Mouse (Mus musculus) brain, embryonic 14.5 days (tissue): ENCODE measurements around the gene Lrrc36. TPM values are rescaled to one million over a fixed set of nuclear protein-coding genes. Genes with fewer than 3 reads are reported as not detected.
A peak's percentile ranks its signal among the peaks of the same experiment; 100 is the strongest.

Experiments
- DNase-seq: peaks from one replicate; pipeline ENCODE4 v3.0.0-alpha.2; 2011; ENCODE audit warnings: low read depth
- CTCF ChIP-seq: fragments of 200-500 bp; IDR thresholded peaks from 2 replicates; pipeline ENCODE4 v1.5.1; 2012; ENCODE audit warnings: inconsistent platforms, mild to moderate bottlenecking, moderate library complexity, borderline replicate concordance; ENCODE audit not compliant: insufficient read depth, insufficient read length; ENCODE audit errors: extremely low read depth
- POLR2A ChIP-seq: fragments of 200-500 bp; IDR thresholded peaks from 2 replicates; pipeline ENCODE4 v1.6.1; 2012; ENCODE audit warnings: mild to moderate bottlenecking, inconsistent platforms, borderline replicate concordance; ENCODE audit not compliant: poor library complexity, insufficient read depth, insufficient read length, severe bottlenecking; ENCODE audit errors: extremely low read depth
- polyA plus RNA-seq: library from polyadenylated mRNA; depleted of rRNA; stranded (reverse); fragments of >200 nt; gene quantifications from 2 replicates; pipeline ENCODE4 v1.2.3, GENCODE M21; 2012

Lrrc36 gene
- polyA plus RNA-seq, 1 experiment = 1.4 TPM

GRCm38 (mm10) chr8:105475254-105475653 is 61.9 kb downstream of the Lrrc36 start:
- TF ChIP-seq CTCF (no peak), POLR2A (no peak)
- DNase-seq = no peak

DNA sequence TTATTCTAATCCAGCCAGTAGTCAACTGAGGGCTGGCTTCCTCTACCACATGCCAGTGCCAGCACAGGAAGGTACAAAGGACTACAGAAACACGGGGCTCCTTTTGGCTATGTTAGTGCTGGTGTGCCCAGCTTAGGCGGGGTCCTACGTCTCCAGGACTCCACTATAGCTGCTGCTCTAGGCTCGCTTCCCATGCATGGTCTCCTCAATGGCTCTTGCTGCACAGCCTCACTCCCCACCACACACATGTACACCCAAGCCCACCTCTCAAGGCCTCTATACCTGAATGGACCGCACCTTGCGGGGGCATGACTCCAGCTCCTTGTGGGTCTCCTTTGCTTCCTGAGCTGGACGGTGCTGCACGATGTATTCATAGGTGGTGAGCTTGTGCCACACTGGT is 62.4 kb downstream of the Lrrc36 start:
- TF ChIP-seq CTCF = no peak
- no peak for DNase-seq

DNA sequence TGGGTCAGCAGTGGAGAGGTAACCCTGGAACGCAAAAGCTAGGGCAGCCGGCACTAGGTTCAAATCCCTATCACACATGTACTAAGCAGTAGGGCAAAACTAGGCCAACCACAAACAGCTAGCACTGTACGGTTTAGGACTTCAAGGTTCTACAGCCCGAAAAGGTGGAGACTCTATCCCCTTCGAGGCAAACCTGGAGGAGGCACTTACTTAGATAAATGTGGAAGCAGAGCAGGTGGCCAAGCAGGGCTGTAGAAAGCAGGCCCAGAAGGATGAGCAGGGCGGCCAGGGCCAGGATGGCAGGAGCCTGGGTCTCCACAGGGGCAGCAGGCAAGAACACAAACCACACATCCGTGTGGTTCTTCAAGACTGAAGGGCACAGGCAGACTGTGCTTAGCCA is 62.8 kb downstream of the Lrrc36 start:
- DNase-seq = no peak
- TF ChIP-seq CTCF (no peak), POLR2A (no peak)

DNA sequence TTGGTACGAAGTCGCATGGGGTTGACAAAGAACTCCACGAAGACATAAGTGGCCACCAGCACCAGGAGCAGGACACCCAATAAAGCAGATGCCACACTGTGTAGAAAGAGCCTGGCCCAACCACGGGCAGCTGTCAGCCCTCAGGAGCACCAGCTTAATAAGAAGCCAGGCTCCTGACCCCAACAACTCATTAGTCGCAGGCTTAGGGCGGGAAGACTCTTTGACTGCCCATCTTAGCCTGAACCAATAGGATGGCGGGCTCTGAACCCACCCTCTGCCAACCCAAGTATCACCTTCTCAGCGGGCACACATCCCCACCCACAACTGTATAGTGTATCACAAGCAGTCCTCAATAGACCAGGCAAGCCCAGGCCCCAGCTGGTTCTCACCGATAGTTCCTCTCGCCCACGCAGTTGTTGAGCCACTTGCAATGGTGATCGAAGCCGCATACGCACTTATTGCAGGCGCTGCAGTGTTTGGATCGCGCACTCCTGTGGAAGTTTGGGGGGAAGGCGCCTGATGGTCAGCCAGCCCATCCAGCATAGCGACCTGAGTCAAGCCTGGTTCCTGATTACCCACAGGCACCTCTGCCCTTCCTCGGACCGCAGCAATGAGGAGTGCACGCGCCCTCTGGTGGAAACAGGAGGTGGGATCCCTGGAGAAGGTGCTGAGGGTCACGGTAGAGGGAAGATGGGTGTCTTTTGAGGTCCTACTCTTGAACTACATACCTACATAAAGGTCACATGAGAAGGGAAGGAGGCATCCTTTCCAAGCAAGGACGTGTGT is 63.5 kb downstream of the Lrrc36 start:
- no peak for TF ChIP-seq POLR2A
- TF ChIP-seq CTCF = peak; percentile 81
- no peak for DNase-seq

DNA sequence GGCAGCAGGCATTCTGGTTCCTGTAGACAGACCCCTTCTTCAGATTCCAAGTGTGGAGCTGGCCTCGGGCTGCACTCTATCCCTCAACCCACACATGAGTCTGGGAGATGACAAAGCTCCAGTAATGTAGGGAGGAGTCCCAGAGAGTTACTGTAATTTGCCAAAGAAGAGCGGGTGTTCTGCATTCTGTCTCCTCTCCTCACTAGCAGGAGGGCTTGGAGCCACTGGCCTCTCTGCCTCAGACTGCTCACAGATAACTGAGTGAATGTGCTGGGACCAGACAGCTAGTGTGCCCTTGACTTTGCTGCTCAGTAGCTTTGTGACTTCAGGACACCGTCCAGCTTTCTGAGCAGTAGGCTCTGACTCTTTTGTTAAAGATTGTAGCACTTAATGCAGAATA is 64.4 kb downstream of the Lrrc36 start:
- TF ChIP-seq POLR2A (no peak), CTCF (no peak)
- no peak for DNase-seq

GRCm38 (mm10) chr8:105481013-105481412 is 67.6 kb downstream of the Lrrc36 start:
- TF ChIP-seq POLR2A = no peak
- DNase-seq = no peak

DNA sequence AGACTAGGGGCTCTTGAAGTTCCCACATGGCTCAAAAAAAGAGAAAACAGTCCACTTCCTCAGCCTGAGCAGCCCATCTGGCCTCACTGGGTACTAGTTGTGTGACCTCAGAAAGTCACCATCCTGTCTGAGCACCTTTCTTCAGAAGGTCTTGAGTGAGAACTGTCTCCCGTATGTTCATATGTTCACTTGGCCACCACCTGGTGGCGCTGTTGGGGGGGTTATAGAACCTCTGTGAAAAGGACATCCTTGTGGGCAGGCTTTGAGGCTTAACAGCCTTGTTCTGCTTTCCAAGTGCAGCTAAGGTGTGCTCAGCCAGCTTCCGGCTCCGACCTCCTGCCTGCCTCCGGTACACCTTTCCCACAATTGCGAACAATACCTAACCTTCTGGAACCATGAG is 68.1 kb downstream of the Lrrc36 start:
- peak; percentile 62; the same call in 1 of the 2 replicates for TF ChIP-seq CTCF
- no peak for TF ChIP-seq POLR2A
- no peak for DNase-seq

DNA sequence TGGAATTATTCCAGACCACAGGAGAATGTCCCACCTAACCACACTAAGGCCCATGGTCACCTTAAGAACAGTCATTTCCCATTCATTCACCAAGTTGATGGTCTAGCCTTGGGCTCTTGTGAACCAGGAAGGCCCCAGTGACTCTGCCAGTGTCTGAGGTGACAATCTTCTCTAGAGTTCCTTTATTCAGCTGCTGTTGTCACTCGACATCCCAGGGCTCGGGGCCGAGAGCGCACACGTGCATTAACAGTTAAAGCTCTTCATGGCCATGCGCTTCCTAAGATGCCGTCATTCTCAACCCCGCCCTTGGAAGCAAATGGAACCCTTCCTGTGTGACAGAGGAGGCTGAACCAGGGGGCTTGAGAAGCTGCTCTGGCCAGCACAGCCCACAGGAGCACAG is 68.8 kb downstream of the Lrrc36 start:
- TF ChIP-seq CTCF (no peak), POLR2A (no peak)
- DNase-seq = no peak

DNA sequence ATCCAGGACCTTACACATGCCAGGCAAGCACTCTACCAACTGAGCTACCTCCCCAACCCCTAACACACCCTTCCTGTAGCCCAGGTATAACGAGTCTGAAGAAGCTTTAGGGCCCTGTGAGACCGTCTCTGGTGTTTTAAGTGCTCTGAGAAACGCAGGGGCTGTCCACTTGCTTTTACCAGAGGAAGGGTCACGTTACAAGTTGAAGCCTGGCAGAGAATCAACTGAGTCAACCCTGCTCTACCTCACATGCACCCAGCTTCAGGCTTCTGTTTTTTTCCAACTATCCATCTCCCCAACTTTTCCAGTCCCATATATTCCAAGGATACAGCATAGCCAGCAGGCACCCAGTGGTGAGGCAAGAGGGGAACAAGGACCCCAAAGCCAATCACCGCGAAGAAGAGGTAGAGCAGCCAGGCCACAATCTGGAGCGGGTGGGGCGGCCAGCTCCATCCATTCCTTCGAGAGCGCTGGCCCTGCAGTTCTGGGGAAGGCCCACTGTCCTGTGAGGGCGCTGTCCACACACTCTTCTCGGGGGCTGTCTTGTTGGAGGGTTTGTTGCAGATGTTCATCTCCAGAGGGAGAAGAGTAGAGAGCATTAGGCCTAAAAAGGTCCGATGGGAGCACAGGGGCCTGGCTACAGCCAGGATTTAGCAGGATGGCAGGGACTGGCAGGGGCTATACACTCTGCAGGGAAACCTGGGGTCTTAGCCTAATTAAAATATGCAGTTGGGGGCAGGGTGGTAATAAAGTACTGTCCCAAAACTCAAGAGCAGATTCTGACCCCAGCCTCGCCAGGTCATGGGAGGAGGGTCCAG is 70.0 kb downstream of the Lrrc36 start:
- DNase-seq = no peak
- TF ChIP-seq POLR2A = no peak
- peak; percentile 70 for TF ChIP-seq CTCF

GRCm38 (mm10) chr8:105484030-105484368 is 70.6 kb downstream of the Lrrc36 start:
- DNase-seq = no peak
- TF ChIP-seq CTCF (no peak), POLR2A (no peak)

DNA sequence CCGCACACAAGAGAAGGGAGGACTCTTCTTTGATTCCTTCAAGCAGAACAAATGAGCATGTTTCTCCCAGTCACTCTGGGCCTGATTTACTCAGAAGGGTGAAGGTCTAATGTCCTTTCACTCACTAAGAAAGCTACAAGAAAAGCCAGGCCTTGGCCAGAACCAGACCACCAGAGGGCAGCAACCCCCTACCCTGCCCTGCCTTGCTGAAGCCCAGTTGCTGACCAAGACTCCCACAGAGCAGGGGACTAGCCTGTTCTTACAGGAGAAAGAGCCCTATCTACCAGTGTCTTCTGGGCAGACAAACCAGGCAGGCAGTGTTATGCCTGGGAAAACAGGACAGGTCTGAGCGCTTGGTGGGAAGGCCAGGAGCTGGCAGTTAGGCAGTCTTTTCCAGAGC is 71.0 kb downstream of the Lrrc36 start:
- peak; percentile 72 for DNase-seq
- TF ChIP-seq POLR2A = no peak
- peak; percentile 73 for TF ChIP-seq CTCF

DNA sequence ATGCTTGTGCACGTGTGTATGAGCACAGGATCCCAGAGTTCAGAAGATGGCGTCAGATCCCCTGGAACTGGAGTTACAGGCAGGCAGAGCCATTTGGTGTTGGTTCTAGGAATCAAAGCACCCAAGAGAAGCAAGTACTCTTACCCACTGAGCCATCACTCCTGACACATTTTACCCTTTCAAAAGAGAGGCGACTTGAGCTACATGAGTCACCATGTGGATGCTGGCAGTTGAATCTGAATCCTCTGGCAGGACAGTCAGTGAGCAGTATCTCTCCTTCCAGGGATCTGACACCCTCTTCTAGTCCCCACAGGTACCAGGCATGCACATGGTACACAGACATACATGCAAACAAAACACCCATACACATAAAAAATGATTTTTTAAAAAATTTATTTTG is 74.7 kb downstream of the Lrrc36 start:
- TF ChIP-seq CTCF (no peak), POLR2A (no peak)
- DNase-seq = no peak

- TF ChIP-seq POLR2A (no peak), CTCF (no peak)
- DNase-seq = no peak
These were observed 75.9 kb downstream of the Lrrc36 start for GRCm38 (mm10) chr8:105489281-105489680.

GRCm38 (mm10) chr8:105493495-105493894 is 80.1 kb downstream of the Lrrc36 start:
- no peak for DNase-seq
- TF ChIP-seq POLR2A (no peak), CTCF (no peak)
